Mouse (Mus musculus): ENCODE data around the gene Rprd2. TPM values are rescaled to one million over a fixed set of nuclear protein-coding genes. Genes with fewer than 3 reads are reported as not detected.

Gene Rprd2
- polyA plus RNA-seq (2012; rRNA removed) = 23.3 and 36.7 TPM in 2 replicates

GRCm38 (mm10) chr3:95818571-95819288 is at the start of gene Rprd2:
Gene Rprd2 (minus strand): TSS chr3:95818863.

GRCm38 (mm10) chr3:95855502-95856089 is 36.9 kb upstream of the Rprd2 start, which contains the start of gene Prpf3:
Gene Prpf3 (minus strand): TSS chr3:95855885.

GRCm38 (mm10) chr3:95760106-95760505 is 58.6 kb downstream of the Rprd2 start, which contains the start of gene Tars2:
Gene Tars2 (minus strand): TSS chr3:95760206.

GRCm38 (mm10) chr3:95739353-95740104 is 79.1 kb downstream of the Rprd2 start, which contains the start of gene Ecm1:
Gene Ecm1 (minus strand): TSS chr3:95739569.

Other genes with a start within 250 kb of the Rprd2 start
- gene Golph3l, start 229.9 kb downstream of the Rprd2 start, polyA plus RNA-seq (2012; rRNA removed) = 32.5 and 36.4 TPM in 2 replicates
- gene Ensa, start 193.9 kb downstream of the Rprd2 start, polyA plus RNA-seq (2012; rRNA removed) = 51.9 and 63.0 TPM in 2 replicates
- 73.5 and 157 TPM in 2 replicates for gene Mcl1, start 160.1 kb downstream of the Rprd2 start, polyA plus RNA-seq (2012; rRNA removed)
- 0.30 and 0.42 TPM in 2 replicates for gene Adamtsl4, start 130.9 kb downstream of the Rprd2 start, polyA plus RNA-seq (2012; rRNA removed)
- gene Ecm1, start 79.3 kb downstream of the Rprd2 start, polyA plus RNA-seq (2012; rRNA removed) = 18.1 and 22.0 TPM in 2 replicates
- gene Tars2, start 58.7 kb downstream of the Rprd2 start, polyA plus RNA-seq (2012; rRNA removed) = 40.4 and 53.3 TPM in 2 replicates
- gene Prpf3, start 37.0 kb upstream of the Rprd2 start, polyA plus RNA-seq (2012; rRNA removed) = 60.1 and 81.7 TPM in 2 replicates
- gene Mrps21, start 52.7 kb upstream of the Rprd2 start, polyA plus RNA-seq (2012; rRNA removed) = 207 and 387 TPM in 2 replicates
- gene Ciart, start 63.4 kb upstream of the Rprd2 start, polyA plus RNA-seq (2012; rRNA removed) = 3.5 and 4.8 TPM in 2 replicates
- 5.3 and 10.5 TPM in 2 replicates for gene BC028528, start 73.1 kb upstream of the Rprd2 start, polyA plus RNA-seq (2012; rRNA removed)
- 59.1 and 83.9 TPM in 2 replicates for gene Aph1a, start 75.1 kb upstream of the Rprd2 start, polyA plus RNA-seq (2012; rRNA removed)
- gene Car14, start 85.8 kb upstream of the Rprd2 start, polyA plus RNA-seq (2012; rRNA removed) = 24.4 and 30.8 TPM in 2 replicates
- 364 and 2,355 TPM in 2 replicates for gene Anp32e, start 110.4 kb upstream of the Rprd2 start, polyA plus RNA-seq (2012; rRNA removed)
- 187 and 193 TPM in 2 replicates for gene Plekho1, start 177.1 kb upstream of the Rprd2 start, polyA plus RNA-seq (2012; rRNA removed)
- 18.4 and 30.4 TPM in 2 replicates for gene Vps45, start 239.6 kb upstream of the Rprd2 start, polyA plus RNA-seq (2012; rRNA removed)

All from central nervous system, embryonic 11.5 days (tissue).